Comparison of ENCODE assay signal across 27 mouse cellular contexts in the genomic region with DNA sequence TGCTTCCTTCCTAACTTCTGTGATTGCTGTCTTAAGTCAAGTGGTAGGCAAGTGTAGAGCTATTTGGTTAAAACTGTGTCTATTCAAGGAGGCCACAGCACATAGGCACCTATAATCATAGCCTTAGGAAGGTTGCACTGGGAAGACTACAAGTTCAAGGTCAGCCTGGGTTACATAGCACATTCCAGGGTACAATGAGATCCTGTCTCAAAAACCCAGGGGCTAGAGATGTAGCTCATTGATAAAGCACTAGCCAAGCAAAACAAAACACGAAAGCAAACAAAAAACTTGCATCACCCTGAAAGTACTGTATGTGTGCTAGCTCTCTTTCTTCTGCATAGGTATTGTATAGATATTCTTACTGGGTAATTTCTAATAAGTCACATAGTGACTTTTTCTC.
A peak's percentile ranks its signal among the peaks of the same experiment; 100 is the strongest.
DNase-seq lines count a peak whose midpoint lies in the region; ATAC-seq lines count a peak whose summit lies in the region.
"Had no signal": no experiment of that assay in that cellular context is flagged by ENCODE, and none has a peak within 500 bp of the region (broad histone marks: within the 10 kb centered on the region; RNA-seq: fewer than 3 reads in every experiment).

No protein-coding gene starts in this region.

- H3K36me3 ChIP-seq in kidney, embryonic 15.5 days = no peaks in the 10 kb centered on the region
- H3K36me3 ChIP-seq in lung, embryonic 15.5 days = no peaks in the 10 kb centered on the region
- H3K36me3 ChIP-seq: embryonic facial prominence, embryonic 15.5 days; forebrain, embryonic 15.5 days; heart, embryonic 13.5 days; hindbrain, embryonic 13.5 days; limb, embryonic 12.5 days; neural tube, embryonic 15.5 days; stomach, embryonic 15.5 days had no signal

- no peaks in the 10 kb centered on the region for H3K9me3 ChIP-seq in kidney, embryonic 15.5 days (replicated peaks)
- no peaks in the 10 kb centered on the region for H3K9me3 ChIP-seq in lung, embryonic 15.5 days
- H3K9me3 ChIP-seq: embryonic facial prominence, embryonic 15.5 days; forebrain, embryonic 15.5 days; heart, embryonic 13.5 days; hindbrain, embryonic 13.5 days; limb, embryonic 12.5 days; neural tube, embryonic 15.5 days; stomach, embryonic 15.5 days had no signal

- H3K4me2 ChIP-seq in kidney, embryonic 15.5 days = no peak overlapping the region
- H3K4me2 ChIP-seq in lung, embryonic 15.5 days = no peak overlapping the region
- H3K4me2 ChIP-seq: embryonic facial prominence, embryonic 15.5 days; forebrain, embryonic 15.5 days; heart, embryonic 13.5 days; hindbrain, embryonic 13.5 days; limb, embryonic 12.5 days; lung, embryonic 14.5 days; neural tube, embryonic 15.5 days; stomach, embryonic 15.5 days had no signal

- 62% methylated on average over 1 of the region's 1 CpGs for WGBS in kidney, embryonic 15.5 days
- WGBS in lung, embryonic 15.5 days = 40% methylated on average over 1 of the region's 1 CpGs

- no peaks in the 10 kb centered on the region for H3K27me3 ChIP-seq in kidney, embryonic 15.5 days
- no peaks in the 10 kb centered on the region for H3K27me3 ChIP-seq in lung, embryonic 15.5 days
- H3K27me3 ChIP-seq: embryonic facial prominence, embryonic 15.5 days; forebrain, embryonic 15.5 days; heart, embryonic 13.5 days; hindbrain, embryonic 13.5 days; limb, embryonic 12.5 days; neural tube, embryonic 15.5 days; stomach, embryonic 15.5 days had no signal

- peaks cover 35% of the 10 kb centered on the region for H3K4me1 ChIP-seq in kidney, embryonic 15.5 days
- H3K4me1 ChIP-seq in lung, embryonic 15.5 days = peaks cover 26% of the 10 kb centered on the region
- H3K4me1 ChIP-seq: embryonic facial prominence, embryonic 15.5 days had no signal

- H3K9ac ChIP-seq in kidney, embryonic 15.5 days = no peak overlapping the region
- no peak overlapping the region for H3K9ac ChIP-seq in lung, embryonic 15.5 days
- H3K9ac ChIP-seq: embryonic facial prominence, embryonic 15.5 days; forebrain, embryonic 15.5 days; heart, embryonic 13.5 days; hindbrain, embryonic 13.5 days; limb, embryonic 12.5 days; lung, embryonic 14.5 days; neural tube, embryonic 15.5 days; stomach, embryonic 15.5 days had no signal

- peak overlapping the region; percentile 83 for H3K27ac ChIP-seq in kidney, embryonic 15.5 days
- H3K27ac ChIP-seq in lung, embryonic 15.5 days = peak overlapping the region; percentile 24; the same call in 1 of the 2 replicates
- H3K27ac ChIP-seq: embryonic facial prominence, embryonic 15.5 days; forebrain, embryonic 15.5 days; hindbrain, embryonic 13.5 days; limb, embryonic 12.5 days; neural tube, embryonic 15.5 days had no signal

- DNase-seq in kidney, postnatal 25 days = no peak
- no peak for DNase-seq in lung, adult 18-20 months
- peak; percentile 83 for DNase-seq in gonadal fat pad, adult 2 months (ENCODE audit: low read depth)
- no peak for DNase-seq in adrenal gland, postnatal 10 days
- no peak for DNase-seq in lung, postnatal 4 days
- DNase-seq: adrenal gland, postnatal 36 days; cerebellum, adult 11 months; cerebellum, adult 9-11 months; gastrocnemius, postnatal 10 days; heart, adult 18-20 months; heart, postnatal 36 days; kidney, postnatal 4 days; right cerebral cortex, adult 18-20 months; right cerebral cortex, postnatal 4 days; thymus, adult 2 months; thymus, postnatal 4 days had no signal

- ATAC-seq in kidney, embryonic 15.5 days (replicated peaks; ENCODE audit: low FRiP score) = peak; percentile 30; the same call in 1 of the 2 replicates
- ATAC-seq in lung, embryonic 15.5 days (ENCODE audit: borderline replicate concordance, extremely low read depth, low FRiP score, low TSS enrichment) = no peak
- ATAC-seq: forebrain, embryonic 15.5 days; midbrain, embryonic 16.5 days had no signal

- H3K4me3 ChIP-seq in kidney, embryonic 15.5 days (replicated peaks) = no peak overlapping the region
- no peak overlapping the region for H3K4me3 ChIP-seq in lung, embryonic 15.5 days
- H3K4me3 ChIP-seq: embryonic facial prominence, embryonic 15.5 days; forebrain, embryonic 15.5 days; heart, embryonic 13.5 days; hindbrain, embryonic 13.5 days; limb, embryonic 12.5 days; neural tube, embryonic 15.5 days; stomach, embryonic 15.5 days had no signal
